Comparison of ENCODE assay signal across 9 mouse cellular contexts in genomic region chr11:54836106-54836505, GRCm38 (mm10). TPM values are rescaled to one million over a fixed set of nuclear protein-coding genes. Genes with fewer than 3 reads are reported as not detected.
DNase-seq lines count a peak whose midpoint lies in the region.
"Had no signal": no experiment of that assay in that cellular context is flagged by ENCODE, and none has a peak within 500 bp of the region (broad histone marks: within the 10 kb centered on the region; RNA-seq: fewer than 3 reads in every experiment).

No protein-coding gene starts in this region.

- DNase-seq in adrenal gland, adult 2 months: peak; percentile 18
- no peak for DNase-seq in adrenal gland, adult 8-10 months
- peak; percentile 44 for DNase-seq in layer of hippocampus, adult 11-12 months (ENCODE audit: low spot score)
- DNase-seq in layer of hippocampus, postnatal 36 days: no peak
- DNase-seq in cerebellum, adult 11-12 months: peak; percentile 39
- peak; percentile 66 for DNase-seq in gastrocnemius, postnatal 14 days
- DNase-seq in retina, postnatal 1 day: no peak
- no peak for DNase-seq in frontal cortex, postnatal 36 days (ENCODE audit: low spot score in 2 of 2)
- DNase-seq: forebrain, postnatal 0 days had no signal

- intact Hi-C loops in gastrocnemius, postnatal 14 days (cut with DNase I; ENCODE audit: low total_unique reads): no loop called here

RNA-seq across cellular contexts. Expression of gene Lyrm7, which starts 24.6 kb away (rescaled TPM):
- 10 to 100 TPM; 14.3 to 20.8 TPM for total RNA-seq in adrenal gland, adult 2 months (2021)
- polyA plus RNA-seq in adrenal gland, adult 2 months (2012; rRNA removed): 0.27 and 0.38 TPM in 2 replicates
- total RNA-seq in adrenal gland, adult 8-10 months (2022): 10 to 100 TPM in 2 of 4 experiments, 1 to 10 TPM in 2; 3.4 to 14.4 (median 9.6) TPM
- 10 to 100 TPM; 27.9 to 30.8 TPM for total RNA-seq in layer of hippocampus, postnatal 36 days (2021)
- total RNA-seq in gastrocnemius, postnatal 14 days (2021): 10 to 100 TPM; 17.3 to 20.6 TPM

RNA-seq across cellular contexts. Expression of gene Hint1, which starts 30.1 kb away (rescaled TPM):
- 100 to 1,000 TPM; 339 to 391 TPM for total RNA-seq in adrenal gland, adult 2 months (2021)
- 610 and 630 TPM in 2 replicates for polyA plus RNA-seq in adrenal gland, adult 2 months (2012; rRNA removed)
- 100 to 1,000 TPM; 236 to 370 (median 298) TPM for total RNA-seq in adrenal gland, adult 8-10 months (2022)
- total RNA-seq in layer of hippocampus, postnatal 36 days (2021): 100 to 1,000 TPM; 264 to 281 TPM
- 100 to 1,000 TPM; 192 to 195 TPM for total RNA-seq in gastrocnemius, postnatal 14 days (2021)

RNA-seq across cellular contexts. Expression of gene Cdc42se2, which starts 48.6 kb away (rescaled TPM):
- 10 to 100 TPM; 16.3 to 24.2 TPM for total RNA-seq in adrenal gland, adult 2 months (2021)
- polyA plus RNA-seq in adrenal gland, adult 2 months (2012; rRNA removed): 9.8 and 11.6 TPM in 2 replicates
- 10 to 100 TPM; 23.7 to 33.0 (median 28.7) TPM for total RNA-seq in adrenal gland, adult 8-10 months (2022)
- total RNA-seq in layer of hippocampus, postnatal 36 days (2021): 100 to 1,000 TPM; 141 to 144 TPM
- 10 to 100 TPM; 15.6 to 18.8 TPM for total RNA-seq in gastrocnemius, postnatal 14 days (2021)

Comparison
In these comparisons a context has a peak if more than half of its experiments do, and no peak if none do; other contexts are left out.
1. DNase-seq: peak in adrenal gland, adult 2 months (single experiment), layer of hippocampus, adult 11-12 months (single experiment), cerebellum, adult 11-12 months (single experiment) and gastrocnemius, postnatal 14 days (single experiment); none in adrenal gland, adult 8-10 months (single experiment), layer of hippocampus, postnatal 36 days (0 of 2), retina, postnatal 1 day (single experiment) and frontal cortex, postnatal 36 days (0 of 2).
2. RNA of gene Cdc42se2, which starts 48.6 kb away (total RNA-seq): 141 to 144 TPM in layer of hippocampus, postnatal 36 days; 23.7 to 33.0 TPM in adrenal gland, adult 8-10 months, 16.3 to 24.2 TPM in adrenal gland, adult 2 months and 15.6 to 18.8 TPM in gastrocnemius, postnatal 14 days; every median in the first group is over 4 times any median in the second.